Mouse (Mus musculus) bone marrow, adult 2 months (tissue): ENCODE data around the gene Ppp4r2. TPM values are rescaled to one million over a fixed set of nuclear protein-coding genes. Genes with fewer than 3 reads are reported as not detected.

Source experiments
- H3K27ac ChIP-seq: fragments of 200-500 bp; 2 replicates; pipeline ENCODE4 v1.5.1; 2012; ENCODE audit warnings: low read depth, mild to moderate bottlenecking, control low read depth, inconsistent platforms, low read length; ENCODE audit not compliant: control insufficient read depth, poor library complexity, insufficient read depth
- H3K4me1 ChIP-seq: fragments of 200-500 bp; 2 replicates; pipeline ENCODE4 v1.6.1; 2011; ENCODE audit warnings: low read length; ENCODE audit not compliant: control insufficient read depth, insufficient read depth
- H3K4me3 ChIP-seq: fragments of 200-500 bp; replicated peaks from 2 replicates; pipeline ENCODE3; 2011; ENCODE audit warnings: mild to moderate bottlenecking, low read depth, low read length, control low read depth; ENCODE audit not compliant: control insufficient read depth
- CTCF ChIP-seq: fragments of 200-500 bp; IDR thresholded peaks from 2 replicates; pipeline ENCODE4 v1.5.1; 2011; ENCODE audit warnings: low read length, control low read depth; ENCODE audit not compliant: control insufficient read depth, insufficient read depth
- POLR2A ChIP-seq: fragments of 200-500 bp; IDR thresholded peaks from 2 replicates; pipeline ENCODE4 v1.6.1; 2011; ENCODE audit warnings: low read depth, mild to moderate bottlenecking, control low read depth, low read length, borderline replicate concordance; ENCODE audit not compliant: control insufficient read depth
- WGBS: fragments of 180-500 bp; shearing (Covaris S2); methylation state at CpG from one replicate; pipeline ENCODE4 v1.1.7; 2018; 5-methylcytosine and 5-hydroxymethylcytosine counted together
- polyA plus RNA-seq: library from polyadenylated mRNA; stranded (reverse); fragments of >200 nt; gene quantifications from 2 replicates; pipeline ENCODE4 v1.2.4, GENCODE M21; 2011; ENCODE audit warnings: low replicate concordance; ENCODE audit not compliant: missing spikeins, insufficient read depth, insufficient read length

The Ppp4r2 gene
- polyA plus RNA-seq, 1 experiment = 25.5 TPM

- TF ChIP-seq CTCF (no peak), POLR2A (no peak)
- H3K4me3 ChIP-seq = no peak overlapping the region
- WGBS = 14% methylated on average over 10 of the region's 10 CpGs
Observed at GRCm38 (mm10) chr6:100800497-100800955, 32.9 kb upstream of the Ppp4r2 start.

GRCm38 (mm10) chr6:100802381-100803083 is 30.9 kb upstream of the Ppp4r2 start:
- H3K4me1 ChIP-seq = no peaks in the 10 kb centered on the region
- no peak overlapping the region for H3K4me3 ChIP-seq
- H3K27ac ChIP-seq = no peak overlapping the region
- no peak for TF ChIP-seq POLR2A
- no peak for TF ChIP-seq CTCF
- 68% methylated on average over 13 of the region's 13 CpGs for WGBS

More at GRCm38 (mm10) chr6:100800497-100800955, 32.9 kb upstream of the Ppp4r2 start:
- Histone ChIP-seq H3K4me1 (no peaks in the 10 kb centered on the region), H3K27ac (no peak overlapping the region)

- H3K4me3 ChIP-seq = no peak overlapping the region
- WGBS = 75% methylated on average over 3 of the region's 3 CpGs
- TF ChIP-seq CTCF (no peak), POLR2A (no peak)
- no peaks in the 10 kb centered on the region for H3K4me1 ChIP-seq
- H3K27ac ChIP-seq = no peak overlapping the region
Observed at GRCm38 (mm10) chr6:100803250-100803649, 30.2 kb upstream of the Ppp4r2 start.

GRCm38 (mm10) chr6:100807187-100807586 is 26.2 kb upstream of the Ppp4r2 start:
- WGBS = 80% methylated on average over 9 of the region's 9 CpGs
- no peak overlapping the region for H3K27ac ChIP-seq
- TF ChIP-seq POLR2A (no peak), CTCF (no peak)
- H3K4me1 ChIP-seq = no peaks in the 10 kb centered on the region
- no peak overlapping the region for H3K4me3 ChIP-seq

- WGBS = 59% methylated on average over 1 of the region's 1 CpGs
- TF ChIP-seq POLR2A (no peak), CTCF (no peak)
- Histone ChIP-seq H3K4me1 (no peaks in the 10 kb centered on the region), H3K4me3 (no peak overlapping the region), H3K27ac (no peak overlapping the region)
Observed at GRCm38 (mm10) chr6:100807746-100808145, 25.7 kb upstream of the Ppp4r2 start.

GRCm38 (mm10) chr6:100808221-100808778 is 25.1 kb upstream of the Ppp4r2 start:
- Histone ChIP-seq H3K4me1 (no peaks in the 10 kb centered on the region), H3K27ac (no peak overlapping the region), H3K4me3 (no peak overlapping the region)
- TF ChIP-seq CTCF (no peak), POLR2A (no peak)
- 75% methylated on average over 6 of the region's 6 CpGs for WGBS

GRCm38 (mm10) chr6:100810117-100810516 is 23.3 kb upstream of the Ppp4r2 start:
- 81% methylated on average over 4 of the region's 4 CpGs for WGBS
- Histone ChIP-seq H3K4me1 (no peaks in the 10 kb centered on the region), H3K27ac (no peak overlapping the region), H3K4me3 (no peak overlapping the region)
- TF ChIP-seq CTCF (no peak), POLR2A (no peak)

- WGBS = 66% methylated on average over 3 of the region's 3 CpGs
- no peak overlapping the region for H3K4me3 ChIP-seq
- H3K27ac ChIP-seq = no peak overlapping the region
- no peaks in the 10 kb centered on the region for H3K4me1 ChIP-seq
- no peak for TF ChIP-seq CTCF
- no peak for TF ChIP-seq POLR2A
Observed at GRCm38 (mm10) chr6:100811731-100812130, 21.7 kb upstream of the Ppp4r2 start.
